Mouse (Mus musculus) myocyte (in vitro differentiated cells): ENCODE data around the gene Ryr1.

ENCODE experiments used
- POLR2A ChIP-seq: IDR thresholded peaks from one replicate; pipeline ENCODE4 v1.6.1; 2011; ENCODE audit warnings: low read depth, mild to moderate bottlenecking, control low read depth, moderate library complexity; ENCODE audit not compliant: insufficient read length
- REST ChIP-seq: IDR thresholded peaks from one replicate; pipeline ENCODE4 v1.6.1; 2011; ENCODE audit warnings: mild to moderate bottlenecking, control low read depth, moderate library complexity; ENCODE audit not compliant: insufficient read depth, insufficient read length
- SRF ChIP-seq: IDR thresholded peaks from one replicate; pipeline ENCODE4 v1.6.1; 2011; ENCODE audit warnings: low read depth; ENCODE audit not compliant: control insufficient read depth, insufficient read length
- TCF12 ChIP-seq: IDR thresholded peaks from one replicate; pipeline ENCODE4 v1.6.1; 2011; ENCODE audit warnings: mild to moderate bottlenecking, control low read depth; ENCODE audit not compliant: poor library complexity, insufficient read depth, severe bottlenecking
- USF1 ChIP-seq: IDR thresholded peaks from one replicate; pipeline ENCODE4 v1.6.1; 2011; ENCODE audit warnings: low read depth, mild to moderate bottlenecking, control low read depth, moderate library complexity

DNA sequence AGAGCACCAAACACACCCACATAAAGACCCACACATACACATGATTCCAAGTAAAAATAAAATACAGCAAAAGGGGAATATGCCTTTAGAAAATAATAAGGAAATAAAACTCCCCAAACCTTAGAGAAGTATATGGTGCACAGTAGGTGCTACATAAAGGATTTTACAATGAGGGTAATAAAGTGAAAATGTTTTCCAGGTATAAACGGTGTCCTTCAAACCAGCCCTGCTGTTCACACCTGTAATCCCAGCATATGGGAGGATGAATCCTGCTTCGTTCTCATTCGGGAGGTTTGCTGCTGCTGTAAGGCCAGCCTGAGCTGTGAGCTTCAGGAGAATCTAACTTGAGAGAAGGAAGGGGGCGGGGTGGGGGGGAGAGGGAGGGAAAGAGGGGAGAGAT lies 9.3 kb upstream of the Ryr1 start:
- TF ChIP-seq TCF12 (no peak), REST (no peak), POLR2A (no peak), SRF (no peak), USF1 (no peak)
